Mouse (Mus musculus) G1E-ER4 (cell line): ENCODE results near the gene Olfr461. TPM values are rescaled to one million over a fixed set of nuclear protein-coding genes. Genes with fewer than 3 reads are reported as not detected.

Source experiments
- GATA1 ChIP-seq: IDR thresholded peaks from one replicate; pipeline ENCODE4 v1.8.0; 2012; ENCODE audit warnings: low read length, inconsistent platforms
- polyA plus RNA-seq: library from polyadenylated mRNA; stranded (reverse); fragments of >175 nt; gene quantifications from 2 replicates; pipeline ENCODE4 v1.2.3, GENCODE M21; 2012

Gene Olfr461
- not detected in 2 replicates for polyA plus RNA-seq

DNA sequence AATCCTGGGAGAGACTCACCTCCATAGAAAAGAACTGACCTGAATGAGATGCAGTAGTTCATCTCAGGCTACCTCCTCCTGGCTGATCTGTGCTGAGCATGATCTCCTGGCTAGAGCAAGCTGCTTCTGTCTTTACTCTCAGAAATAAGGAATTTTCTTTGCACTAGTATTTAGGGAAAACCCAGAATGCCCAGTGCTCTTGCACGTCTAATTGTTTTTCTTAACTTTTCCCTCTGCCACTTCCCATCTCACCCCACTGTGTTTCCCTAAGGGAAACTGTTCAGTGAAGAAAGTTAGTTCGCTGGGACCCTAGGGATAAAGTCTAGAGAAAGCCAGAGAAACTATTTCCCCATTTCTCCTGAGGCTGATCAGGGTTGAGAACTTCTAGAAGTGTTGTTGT lies at the start of gene Olfr461:
Gene Olfr461 (minus strand): TSS at position 101 of the 400 bp plus-strand sequence.
- TF ChIP-seq GATA1 = no peak

DNA sequence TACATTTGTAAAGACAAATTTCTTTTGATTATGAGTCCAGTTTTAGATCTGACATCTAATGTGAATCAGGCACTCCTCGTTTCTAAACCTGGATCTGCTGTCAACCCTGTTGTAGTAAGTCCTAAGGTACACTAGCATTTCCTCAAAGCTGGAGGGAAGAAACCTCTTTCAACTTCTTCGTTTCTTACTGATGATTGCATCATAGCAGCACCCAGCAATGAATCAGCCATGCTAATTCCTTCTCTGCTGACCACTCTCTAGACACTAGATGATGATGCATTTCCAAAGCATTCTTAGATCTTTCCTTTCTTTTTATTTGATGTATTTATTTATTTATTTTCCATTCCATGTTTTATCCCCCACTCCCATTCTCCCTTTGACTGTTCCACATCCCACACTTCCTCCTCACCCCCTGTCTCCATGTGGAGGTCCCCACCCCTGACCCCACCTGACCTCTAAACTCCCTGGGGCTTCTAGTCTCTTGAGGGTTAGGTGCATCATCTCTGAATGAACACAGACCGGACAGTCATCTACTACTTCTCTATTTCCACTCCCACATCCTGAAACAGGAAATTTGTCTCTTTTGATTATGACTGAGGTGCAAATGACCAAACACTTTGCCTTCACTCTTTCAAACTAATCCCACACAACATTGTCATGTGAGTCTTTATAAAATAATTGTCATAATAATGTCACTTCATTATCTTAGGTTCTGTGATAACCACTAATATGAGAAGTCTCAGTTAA lies 40.1 kb upstream of the Olfr461 start:
- no peak for TF ChIP-seq GATA1

- no peak for TF ChIP-seq GATA1
Observed at GRCm38 (mm10) chr6:40588346-40588745, 33.5 kb upstream of the Olfr461 start.

DNA sequence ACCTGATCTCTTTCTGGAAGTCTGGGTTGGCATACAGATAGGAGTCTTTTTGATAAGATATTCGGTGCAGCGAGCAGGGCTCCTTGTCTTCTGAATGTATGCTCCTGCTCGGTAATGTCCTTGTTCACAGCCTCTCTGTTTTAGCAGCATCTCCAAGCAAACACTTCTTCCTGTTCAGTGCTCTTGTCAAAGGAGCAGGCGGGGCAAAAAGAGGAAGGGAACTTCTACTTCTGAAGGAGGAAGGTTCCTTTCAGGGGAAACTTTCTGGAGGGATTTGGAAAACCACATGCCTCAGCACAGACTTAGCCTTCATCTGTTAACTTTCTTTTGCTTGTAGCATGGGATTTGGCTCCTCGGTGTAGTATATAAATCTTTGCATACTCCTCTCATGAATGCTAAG lies 30.8 kb upstream of the Olfr461 start, which contains the start of gene Clec5a:
Gene Clec5a (minus strand): TSS at position 177 of the 400 bp plus-strand sequence.
- no peak for TF ChIP-seq GATA1

GRCm38 (mm10) chr6:40584336-40584735 lies 29.5 kb upstream of the Olfr461 start:
- TF ChIP-seq GATA1 = no peak

- TF ChIP-seq GATA1 = no peak
Observed at GRCm38 (mm10) chr6:40576305-40576704, 21.5 kb upstream of the Olfr461 start.

DNA sequence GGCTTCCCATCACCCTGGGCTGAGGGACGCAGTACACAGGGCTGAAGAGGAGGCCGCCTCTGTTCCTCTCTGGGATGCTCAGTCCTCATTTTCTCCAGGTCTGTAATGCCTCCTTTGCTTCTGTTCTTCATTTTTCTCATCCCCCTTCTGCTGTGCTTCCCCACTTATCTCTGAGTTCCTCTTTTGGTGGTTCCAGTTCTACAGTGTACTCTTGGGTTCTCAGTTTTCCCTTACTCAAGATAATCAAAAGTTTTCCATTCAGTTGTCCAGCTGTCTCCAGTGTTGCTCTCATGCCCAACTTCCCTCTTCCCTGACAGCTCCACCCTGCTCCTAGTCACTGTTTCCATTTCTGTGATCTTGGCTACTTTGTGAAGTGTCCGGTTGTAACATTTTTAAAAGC lies 18.8 kb upstream of the Olfr461 start:
- TF ChIP-seq GATA1 = no peak

DNA sequence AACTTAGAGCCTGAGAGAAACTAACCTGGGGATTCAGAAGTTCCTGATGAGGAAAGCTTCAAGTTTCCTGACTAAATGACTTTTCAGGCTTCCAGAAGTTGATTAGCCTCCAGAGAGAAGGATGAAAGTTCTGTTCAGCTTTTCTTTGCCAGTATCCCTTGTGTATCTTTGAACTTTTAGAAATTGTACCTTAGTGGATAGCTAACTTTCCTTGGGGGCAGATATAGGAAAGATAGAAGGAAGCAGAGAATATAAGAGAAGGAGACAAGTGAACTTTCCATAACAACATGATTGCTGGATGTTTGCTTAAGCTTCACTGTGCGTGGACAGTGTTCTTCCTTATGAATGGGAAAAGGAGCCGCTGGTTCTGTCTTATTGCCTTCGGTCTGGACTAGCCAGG lies 14.3 kb upstream of the Olfr461 start, which contains the start of gene Olfr460:
Gene Olfr460 (plus strand): TSS at position 301 of the 400 bp plus-strand sequence.
- no peak for TF ChIP-seq GATA1

- no peak for TF ChIP-seq GATA1
Observed at GRCm38 (mm10) chr6:40544690-40545089, 10.2 kb downstream of the Olfr461 start.

DNA sequence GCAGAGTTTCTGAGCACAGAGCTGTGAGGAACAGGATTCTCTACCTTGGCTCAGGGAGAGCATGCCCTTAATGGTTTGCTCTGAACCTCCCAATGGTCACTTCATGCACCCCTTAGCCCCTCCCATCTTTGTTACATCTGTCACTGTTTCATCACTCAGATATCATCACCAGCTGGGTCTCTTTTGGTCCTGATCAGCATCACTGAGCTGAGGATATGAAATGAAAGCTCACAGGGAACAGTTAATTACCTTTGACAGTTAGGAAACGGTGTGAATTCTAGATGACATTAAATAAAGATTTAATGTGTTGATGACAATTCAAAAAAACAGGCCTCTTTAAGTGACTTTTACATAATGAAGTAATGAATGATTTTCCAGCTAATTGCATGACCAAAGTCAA lies 35.4 kb downstream of the Olfr461 start, which contains the start of gene Prss37:
Gene Prss37 (minus strand): TSS at position 101 of the 400 bp plus-strand sequence.
- TF ChIP-seq GATA1 = no peak

DNA sequence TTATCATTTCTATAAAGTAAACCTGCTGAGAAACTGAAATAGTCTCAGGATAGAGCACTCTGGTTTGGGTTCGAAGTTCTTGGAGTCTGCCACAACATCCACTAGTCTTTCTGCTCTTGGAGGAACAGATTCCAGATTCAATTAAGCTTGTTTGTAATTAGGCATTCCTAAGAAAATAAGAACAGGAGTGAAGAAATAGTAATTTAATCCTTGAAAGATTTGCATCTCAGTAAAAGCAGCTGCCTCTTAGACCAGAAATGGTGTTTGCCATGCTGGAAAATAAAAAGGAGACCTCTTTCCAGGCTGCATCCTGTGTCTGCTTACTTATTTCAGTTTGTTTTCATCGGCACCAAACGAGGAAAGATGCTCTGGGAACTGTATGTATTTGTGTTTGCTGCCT lies 61.6 kb downstream of the Olfr461 start, which contains the start of gene Tas2r108:
Gene Tas2r108 (plus strand): TSS at position 301 of the 400 bp plus-strand sequence.
- TF ChIP-seq GATA1 = no peak

Other genes with a start within 250 kb of the Olfr461 start
- gene Agk, start 229.9 kb downstream of the Olfr461 start, polyA plus RNA-seq = 6.3 and 8.0 TPM in 2 replicates
- gene E330009J07Rik, start 118.9 kb downstream of the Olfr461 start, polyA plus RNA-seq = 0.10 and 0.17 TPM in 2 replicates
- not detected in 2 replicates for gene Wee2, start 116.0 kb downstream of the Olfr461 start, polyA plus RNA-seq
- gene Ssbp1, start 83.7 kb downstream of the Olfr461 start, polyA plus RNA-seq = 13.7 and 20.0 TPM in 2 replicates
- not detected in 2 replicates for gene Tas2r137, start 63.8 kb downstream of the Olfr461 start, polyA plus RNA-seq
- gene Tas2r108, start 61.5 kb downstream of the Olfr461 start, polyA plus RNA-seq = not detected in 2 replicates
- gene Prss37, start 35.5 kb downstream of the Olfr461 start, polyA plus RNA-seq = not detected in 2 replicates
- not detected in 2 replicates for gene Olfr460, start 14.4 kb upstream of the Olfr461 start, polyA plus RNA-seq
- gene Clec5a, start 30.8 kb upstream of the Olfr461 start, polyA plus RNA-seq = not detected in 2 replicates
- not detected in 2 replicates for gene Tas2r138, start 58.3 kb upstream of the Olfr461 start, polyA plus RNA-seq
- not detected in 2 replicates for gene Mgam, start 73.8 kb upstream of the Olfr461 start, polyA plus RNA-seq